ENCODE assay signal across 9 mouse cellular contexts in the genomic region with DNA sequence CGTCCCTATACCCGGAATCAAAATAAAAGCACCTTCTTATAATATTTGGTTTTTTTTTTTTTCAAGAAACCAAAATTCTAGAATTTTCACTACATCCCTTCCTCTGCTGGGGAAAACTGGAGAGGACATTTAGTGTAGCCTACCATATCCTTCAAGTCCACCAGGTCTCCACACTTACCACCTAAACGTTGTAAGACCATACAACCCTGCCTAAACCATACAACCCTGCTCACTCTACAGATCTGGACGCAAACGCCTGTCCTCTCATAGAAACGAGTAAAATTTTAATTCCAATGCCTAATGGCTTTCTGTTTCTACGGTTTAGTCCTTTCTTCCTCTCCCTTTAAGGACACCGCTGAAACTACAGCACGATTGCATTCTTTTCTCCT. TPM values are rescaled to one million over a fixed set of nuclear protein-coding genes. Genes with fewer than 3 reads are reported as not detected.
DNase-seq lines count a peak whose midpoint lies in the region; ATAC-seq and TF ChIP-seq lines count a peak whose summit lies in the region.
"Had no signal": no experiment of that assay in that cellular context is flagged by ENCODE, and none has a peak within 500 bp of the region (broad histone marks: within the 10 kb centered on the region; RNA-seq: fewer than 3 reads in every experiment).

No protein-coding gene starts in this region.

- peaks cover 5% of the 10 kb centered on the region for H3K79me2 ChIP-seq in MEL (ENCODE audit: control insufficient read depth, insufficient read depth, low read length, poor library complexity)

- peak overlapping the region; percentile 84 for H3K4me2 ChIP-seq in heart, embryonic 13.5 days
- peak overlapping the region; percentile 47 for H3K4me2 ChIP-seq in hindbrain, embryonic 11.5 days (replicated peaks; ENCODE audit: low read depth, low read length)

- TF ChIP-seq CTCF in MEL (IDR thresholded peaks at IDR 0.05 in 2 of 3, conservative IDR thresholded peaks at IDR 0.05 in 1 of 3; ENCODE audit: control insufficient read depth in 1 of 3, insufficient read depth in 1 of 3, low read depth in 2 of 3, low read length in 3 of 3, poor library complexity in 1 of 3, severe bottlenecking in 1 of 3): no peak

- TF ChIP-seq POLR2A in MEL (IDR thresholded peaks at IDR 0.05; ENCODE audit: control insufficient read depth in 1 of 2, insufficient read depth in 1 of 2, low read depth in 1 of 2, low read length in 2 of 2, poor library complexity in 1 of 2): no peak

- peak overlapping the region; percentile 88 for H3K9ac ChIP-seq in heart, embryonic 13.5 days
- H3K9ac ChIP-seq in MEL (ENCODE audit: control insufficient read depth, low read depth, low read length, poor library complexity, severe bottlenecking): peak overlapping the region; percentile 74
- H3K9ac ChIP-seq in hindbrain, embryonic 11.5 days (ENCODE audit: low read depth, low read length): peak overlapping the region; percentile 73

- intact Hi-C loops in heart, postnatal 14 days (cut with DNase I): loop anchor here (2.0 kb wide), 2 partner anchors 37 to 165 kb away; a partner anchor contains a TSS

- no peaks in the 10 kb centered on the region for H3K27me3 ChIP-seq in heart, embryonic 13.5 days (replicated peaks)
- H3K27me3 ChIP-seq in MEL (ENCODE audit: control insufficient read depth in 1 of 2, insufficient read depth in 2 of 2, low read length in 2 of 2): no peaks in the 10 kb centered on the region
- H3K27me3 ChIP-seq in hindbrain, embryonic 11.5 days (ENCODE audit: control insufficient read depth, insufficient read depth, low read length): no peaks in the 10 kb centered on the region

- peak overlapping the region; percentile 74 for H3K4me3 ChIP-seq in heart, embryonic 13.5 days
- peak overlapping the region; percentile 74 to 91 for H3K4me3 ChIP-seq in MEL (ENCODE audit: control insufficient read depth in 1 of 2, insufficient read depth in 1 of 2, low read depth in 2 of 2, low read length in 2 of 2)
- H3K4me3 ChIP-seq in hindbrain, embryonic 11.5 days (ENCODE audit: low read depth, low read length): peak overlapping the region; percentile 65

- 12% methylated on average over 9 of the region's 9 CpGs for WGBS in heart, embryonic 13.5 days
- WGBS in hindbrain, embryonic 11.5 days: 17% methylated on average over 9 of the region's 9 CpGs

- H3K27ac ChIP-seq in heart, embryonic 13.5 days (replicated peaks): peak overlapping the region; percentile 88
- peak overlapping the region; percentile 65 for H3K27ac ChIP-seq in MEL (ENCODE audit: control insufficient read depth, low read depth, low read length)
- H3K27ac ChIP-seq in hindbrain, embryonic 11.5 days (ENCODE audit: low read depth, low read length): peak overlapping the region; percentile 48; the same call in 1 of the 2 replicates

- TF ChIP-seq RAD21 in MEL (IDR thresholded peaks at IDR 0.05; ENCODE audit: low read depth, low read length): no peak

- TF ChIP-seq EP300 in MEL (IDR thresholded peaks at IDR 0.05; ENCODE audit: low read depth in 1 of 2, low read length in 2 of 2): no peak

- no peaks in the 10 kb centered on the region; the same call in 1 of the 2 replicates for H3K9me3 ChIP-seq in heart, embryonic 13.5 days
- H3K9me3 ChIP-seq in MEL (replicated peaks; ENCODE audit: insufficient read depth, low read length): no peaks in the 10 kb centered on the region
- H3K9me3 ChIP-seq in hindbrain, embryonic 11.5 days (ENCODE audit: control insufficient read depth, low read length): peaks cover 18% of the 10 kb centered on the region

- peaks cover 41% of the 10 kb centered on the region for H3K36me3 ChIP-seq in heart, embryonic 13.5 days
- H3K36me3 ChIP-seq in MEL (ENCODE audit: control insufficient read depth in 1 of 2, insufficient read depth in 2 of 2, low read length in 2 of 2): peaks cover 0 to 9% of the 10 kb centered on the region in 2 experiments; a peak in 2 of 4 replicates
- 0 out of 2 replicates have a peak, but pooled peaks cover 2% of the 10 kb centered on the region for H3K36me3 ChIP-seq in hindbrain, embryonic 11.5 days (ENCODE audit: control insufficient read depth, insufficient read depth, low read length)

- no peak for ATAC-seq in heart, embryonic 13.5 days (ENCODE audit: extremely low read depth, insufficient number of reproducible peaks, low FRiP score, low TSS enrichment)
- ATAC-seq in hindbrain, embryonic 11.5 days (ENCODE audit: low FRiP score): peak; percentile 60
- peak; percentile 18 for ATAC-seq in megakaryocyte-erythroid progenitor cell, adult 5-6 weeks (replicated peaks; ENCODE audit: low FRiP score, low TSS enrichment, poor library complexity, severe bottlenecking)

- DNase-seq in heart, postnatal 14 days: no peak
- DNase-seq in MEL (ENCODE audit: low read depth, low spot score): no peak
- DNase-seq in hindbrain, embryonic 11.5 days (ENCODE audit: low spot score): no peak
- no peak for DNase-seq in spleen, adult 18-20 months
- DNase-seq in adrenal gland, postnatal 10 days: no peak
- DNase-seq in ovary, postnatal 36 days (ENCODE audit: low spot score): no peak

- peaks cover 13% of the 10 kb centered on the region for H3K4me1 ChIP-seq in heart, embryonic 13.5 days
- H3K4me1 ChIP-seq in MEL (ENCODE audit: control insufficient read depth in 1 of 2, insufficient read depth in 2 of 2, low read length in 2 of 2): peaks cover 0 to 5% of the 10 kb centered on the region in 2 experiments; a peak in 1 of 4 replicates
- H3K4me1 ChIP-seq in hindbrain, embryonic 11.5 days (replicated peaks; ENCODE audit: control insufficient read depth, insufficient read depth, low read length): no peaks in the 10 kb centered on the region

TF ChIP-seq in MEL, 35 proteins besides CTCF, POLR2A, EP300 and RAD21:
- TF ChIP-seq TBP (IDR thresholded peaks at IDR 0.05; ENCODE audit: low read depth, low read length) (no peak), ELF1 (IDR thresholded peaks at IDR 0.05; ENCODE audit: low read depth, low read length) (no peak), MAFK (IDR thresholded peaks at IDR 0.05; ENCODE audit: borderline replicate concordance, low read depth, low read length) (no peak), SIN3A (IDR thresholded peaks at IDR 0.05; ENCODE audit: low read length) (no peak; the same call in 1 of the 2 replicates), USF1 (IDR thresholded peaks at IDR 0.05; ENCODE audit: low read depth, low read length) (no peak), UBTF (IDR thresholded peaks at IDR 0.05; ENCODE audit: borderline replicate concordance, insufficient read depth, low read depth, low read length) (no peak), NELFE (IDR thresholded peaks at IDR 0.05; ENCODE audit: low read depth, low read length) (no peak), ZNF384 (IDR thresholded peaks at IDR 0.05; ENCODE audit: low read depth, low read length) (no peak), USF2 (IDR thresholded peaks at IDR 0.05; ENCODE audit: borderline replicate concordance in 1 of 2, insufficient read depth in 1 of 2, low read depth in 1 of 2, low read length in 2 of 2) (no peak), E2F4 (IDR thresholded peaks at IDR 0.05; ENCODE audit: borderline replicate concordance, low read depth, low read length) (no peak)

RNA-seq across cellular contexts. Expression of a gene that starts 0.6 kb away (rescaled TPM):
- polyA plus RNA-seq in heart, embryonic 13.5 days (2015; fragmentation: Nextera tagmentation; extraction: Ambion mirVana): 6.7 and 8.3 TPM in 2 replicates
- total RNA-seq in heart, postnatal 14 days (2021): 10 to 100 TPM; 24.7 to 27.5 TPM
- total RNA-seq in MEL (2012; rRNA removed): 14.1 and 14.7 TPM in 2 replicates
- polyA plus RNA-seq in MEL (2012; ENCODE audit: insufficient read depth in 1 of 2, insufficient read length in 2 of 2, low read depth in 1 of 2, low replicate concordance in 2 of 2, missing spikeins in 1 of 2): 10 to 100 TPM in 1 of 2 experiments, not detected in 1; 15.3 TPM
- polyA plus RNA-seq in hindbrain, embryonic 11.5 days (2014; fragmentation: Nextera tagmentation; extraction: Ambion mirVana): 20.9 and 25.3 TPM in 2 replicates
- 51.4 and 57.7 TPM in 2 replicates for total RNA-seq in megakaryocyte-erythroid progenitor cell, adult 5-6 weeks (2014; fragmentation: Nextera tagmentation)
- total RNA-seq in megakaryocyte-erythroid progenitor cell, adult 5-6 weeks (2017): 50.6 and 60.0 TPM in 2 replicates
- total RNA-seq in adrenal gland, postnatal 10 days (2021): 10 to 100 TPM; 21.1 to 29.3 TPM

RNA-seq across cellular contexts. Expression of a gene that starts 18.6 kb away (rescaled TPM):
- polyA plus RNA-seq in heart, embryonic 13.5 days (2015; fragmentation: Nextera tagmentation; extraction: Ambion mirVana): not detected in 2 replicates
- total RNA-seq in heart, postnatal 14 days (2021): not detected
- total RNA-seq in MEL (2012; rRNA removed): not detected in 2 replicates
- under 1 TPM in 1 of 2 experiments, not detected in 1; 0.21 TPM for polyA plus RNA-seq in MEL (2012; ENCODE audit: insufficient read depth in 1 of 2, insufficient read length in 2 of 2, low read depth in 1 of 2, low replicate concordance in 2 of 2, missing spikeins in 1 of 2)
- not detected in 2 replicates for polyA plus RNA-seq in hindbrain, embryonic 11.5 days (2014; fragmentation: Nextera tagmentation; extraction: Ambion mirVana)
- total RNA-seq in megakaryocyte-erythroid progenitor cell, adult 5-6 weeks (2014; fragmentation: Nextera tagmentation): not detected in 2 replicates
- total RNA-seq in megakaryocyte-erythroid progenitor cell, adult 5-6 weeks (2017): not detected in 2 replicates
- total RNA-seq in adrenal gland, postnatal 10 days (2021): not detected
- total RNA-seq: granulocyte monocyte progenitor cell, adult 5-6 weeks had no signal
